Mouse (Mus musculus): Measurements from ENCODE around the gene Slc4a5.

Gene Slc4a5

DNA sequence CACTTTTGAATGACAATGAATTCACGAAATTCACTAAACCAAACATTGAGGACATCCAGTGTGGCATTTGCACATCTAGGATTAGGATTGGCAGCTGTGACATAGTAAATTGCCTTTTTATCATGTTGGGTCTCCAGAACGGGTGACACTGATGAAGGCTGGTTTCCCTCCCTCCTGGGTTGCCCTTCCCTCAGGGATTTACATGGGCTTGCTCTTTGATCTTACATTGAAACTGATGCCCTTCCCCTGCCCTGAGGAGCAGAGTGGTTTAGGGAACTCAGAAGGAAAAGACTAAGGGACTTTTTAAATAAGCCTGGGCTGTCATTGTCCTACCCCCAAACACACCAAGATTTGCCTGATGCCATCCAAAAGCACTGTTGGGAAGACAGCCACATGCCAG is 11.9 kb downstream of the Slc4a5 start:
- DNase-seq (ENCODE audit: extremely low spot score, low read depth, low spot score) = no peak

DNA sequence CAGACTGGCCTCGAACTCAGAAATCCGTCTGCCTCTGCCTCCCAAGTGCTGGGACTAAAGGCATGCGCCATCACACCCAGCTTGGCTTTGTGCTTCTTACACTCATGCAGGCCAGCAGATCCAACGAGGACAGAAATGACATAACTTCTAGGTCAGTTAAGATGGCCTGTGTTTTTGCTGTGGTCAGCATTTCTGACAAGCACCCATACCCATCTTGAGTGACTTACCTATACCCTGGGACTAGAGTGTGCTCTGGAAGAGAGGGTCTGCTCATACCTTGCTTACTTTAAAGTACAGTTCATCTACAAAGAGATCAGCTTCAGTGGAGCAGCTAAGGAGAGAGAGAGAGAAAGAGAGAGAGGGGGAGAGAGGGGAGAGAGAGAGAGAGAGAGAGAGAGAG is 13.7 kb downstream of the Slc4a5 start:
- no peak for DNase-seq (ENCODE audit: extremely low spot score, low read depth, low spot score)

DNA sequence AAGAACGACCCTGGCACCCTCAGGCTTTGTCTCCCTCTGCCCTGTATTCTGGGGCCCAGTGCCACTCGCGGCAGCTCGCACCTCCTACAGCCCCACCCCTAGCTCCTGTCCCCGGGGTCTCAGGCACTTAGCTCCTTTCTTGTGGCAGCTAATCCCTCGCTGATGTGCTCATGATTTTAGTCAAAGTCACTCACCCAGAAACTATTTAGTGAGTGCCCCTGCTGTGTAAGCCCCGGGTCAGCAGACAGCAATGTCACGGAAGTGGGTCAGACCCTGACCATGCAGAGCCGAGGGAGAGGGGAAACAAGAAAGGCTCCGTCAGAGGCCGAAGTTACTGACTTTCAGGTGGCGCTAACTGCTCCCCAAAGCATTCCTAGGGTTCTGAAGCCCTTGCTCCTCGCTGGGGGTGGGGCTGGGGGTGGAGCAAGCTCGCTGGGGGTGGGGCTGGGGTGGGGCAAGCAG is 14.7 kb downstream of the Slc4a5 start:
- DNase-seq (ENCODE audit: extremely low spot score, low read depth, low spot score) = no peak

DNA sequence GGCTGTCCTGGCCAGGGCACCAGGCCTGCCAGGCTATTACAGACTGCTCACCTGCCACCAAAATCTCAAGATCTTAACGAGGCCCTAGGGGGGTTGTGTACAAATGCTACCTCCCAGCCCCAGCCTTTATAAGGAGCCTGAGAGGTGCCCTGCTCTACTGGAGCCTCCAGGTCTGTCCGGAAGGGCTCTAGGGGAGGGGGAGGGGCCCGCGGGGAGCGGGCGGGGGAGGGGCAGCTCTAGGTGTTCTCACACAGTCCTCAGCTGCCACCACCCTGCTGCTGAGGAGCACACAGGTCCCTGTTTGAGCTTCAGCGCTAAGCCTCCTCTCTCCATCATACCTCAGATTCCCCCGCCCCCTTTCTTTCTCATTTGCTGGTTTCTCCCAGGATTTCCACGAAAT is 17.5 kb downstream of the Slc4a5 start:
- DNase-seq (ENCODE audit: extremely low spot score, low read depth, low spot score) = no peak

- DNase-seq (ENCODE audit: extremely low spot score, low read depth, low spot score) = no peak
Observed at GRCm38 (mm10) chr6:83244422-83245061, 24.9 kb downstream of the Slc4a5 start.

DNA sequence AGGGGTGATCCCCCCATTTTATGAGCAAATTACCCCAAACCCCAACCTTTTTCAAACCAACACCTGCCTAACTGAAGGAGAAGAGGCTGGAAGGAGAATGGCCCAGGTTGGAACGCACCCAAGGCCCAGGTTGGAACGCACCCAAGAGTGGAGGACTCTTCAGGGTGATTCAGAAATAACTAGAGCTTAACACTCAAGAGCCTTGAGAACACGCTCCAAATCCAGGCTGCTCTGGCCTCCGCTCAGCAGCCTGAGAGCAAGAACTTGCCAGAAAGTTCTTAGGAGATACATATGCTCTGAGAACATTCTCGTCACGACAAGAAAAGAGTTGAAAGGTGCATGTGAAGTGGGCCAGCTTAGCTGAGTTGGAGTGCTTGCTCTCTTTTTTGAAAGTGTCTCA is 25.5 kb downstream of the Slc4a5 start:
- no peak for DNase-seq (ENCODE audit: extremely low spot score, low read depth, low spot score)

GRCm38 (mm10) chr6:83245997-83246396 is 26.4 kb downstream of the Slc4a5 start:
- no peak for DNase-seq (ENCODE audit: extremely low spot score, low read depth, low spot score)

DNA sequence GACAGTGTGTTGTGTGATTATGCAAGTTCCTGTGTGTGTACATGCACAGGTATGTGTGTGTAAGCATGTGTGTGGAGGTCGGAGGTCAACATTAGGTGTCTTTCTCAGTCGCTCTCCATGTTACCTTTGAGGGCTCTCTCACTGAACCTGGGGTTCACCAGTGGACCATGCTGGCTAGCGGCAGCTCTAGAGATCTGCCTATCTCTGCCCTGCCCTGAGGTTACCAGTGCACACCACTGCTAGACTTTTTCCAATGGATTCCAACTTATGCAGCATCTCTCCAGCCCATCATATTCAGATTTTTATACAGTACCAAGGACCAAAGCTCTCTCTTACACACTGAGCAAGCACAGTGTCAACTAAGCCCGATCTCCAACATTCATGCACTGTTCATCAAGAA is 27.1 kb downstream of the Slc4a5 start:
- no peak for DNase-seq (ENCODE audit: extremely low spot score, low read depth, low spot score)

DNA sequence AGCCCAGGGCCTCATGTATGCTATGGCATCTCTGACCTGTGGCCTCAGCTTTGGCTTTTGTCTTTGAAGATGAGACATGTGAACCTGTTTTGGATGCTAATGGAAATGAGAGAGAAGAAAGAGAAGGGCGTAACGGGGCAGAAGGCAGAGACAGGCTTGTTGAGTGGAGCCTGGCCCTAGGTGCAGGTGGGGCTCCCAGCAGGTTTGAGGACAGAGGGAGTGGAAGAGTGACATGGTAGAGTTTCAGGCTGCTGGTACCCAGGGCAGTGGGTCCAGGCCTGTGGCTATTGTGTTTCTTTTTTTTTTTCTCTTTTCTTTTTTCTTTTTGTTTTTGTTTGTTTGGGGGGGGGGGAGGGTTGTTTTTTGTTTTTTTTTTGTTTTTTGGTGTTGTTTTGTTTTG is 27.5 kb downstream of the Slc4a5 start:
- no peak for DNase-seq (ENCODE audit: extremely low spot score, low read depth, low spot score)

- DNase-seq (ENCODE audit: extremely low spot score, low read depth, low spot score) = no peak
Observed at GRCm38 (mm10) chr6:83254242-83254641, 34.6 kb downstream of the Slc4a5 start.

DNA sequence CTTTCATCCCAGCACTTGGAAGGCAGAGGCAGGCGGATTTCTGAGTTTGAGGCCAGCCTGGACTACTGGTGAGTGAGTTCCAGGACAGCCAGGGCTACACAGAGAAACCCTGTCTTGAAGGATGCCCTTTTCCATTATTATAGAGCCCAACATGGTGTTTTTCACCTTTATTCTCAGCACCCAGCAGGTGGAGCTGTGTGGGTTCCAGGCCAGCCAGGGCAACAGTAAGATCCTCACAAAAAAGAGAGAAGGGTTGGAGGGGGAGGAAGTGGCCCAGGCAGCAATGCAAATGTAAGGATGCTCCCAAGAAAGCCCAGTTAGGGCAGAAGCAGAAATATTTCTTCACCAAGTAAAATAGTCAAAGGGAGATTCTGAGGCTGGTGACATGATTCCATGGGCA is 44.9 kb downstream of the Slc4a5 start:
- no peak for DNase-seq (ENCODE audit: extremely low spot score, low read depth, low spot score)

DNA sequence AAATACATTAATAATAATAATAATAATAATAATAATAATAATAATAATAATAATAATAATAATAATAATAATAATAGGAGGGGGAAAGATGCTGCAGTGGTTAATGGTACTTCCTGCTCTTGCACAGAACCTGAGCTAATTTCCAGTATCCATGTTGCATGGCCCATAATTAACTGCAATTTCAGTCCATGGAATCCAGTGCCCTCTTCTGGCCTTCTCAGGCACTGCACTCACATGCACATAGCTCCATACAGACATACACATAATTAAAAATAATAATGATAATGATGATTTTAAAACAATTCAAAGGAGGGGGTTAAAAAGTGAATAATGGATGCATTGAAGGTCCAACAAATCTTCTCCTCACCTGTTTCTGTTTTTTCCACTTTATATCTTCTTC is 45.6 kb downstream of the Slc4a5 start:
- DNase-seq (ENCODE audit: extremely low spot score, low read depth, low spot score) = no peak

GRCm38 (mm10) chr6:83265653-83266052 is 46.0 kb downstream of the Slc4a5 start:
- no peak for DNase-seq (ENCODE audit: extremely low spot score, low read depth, low spot score)

GRCm38 (mm10) chr6:83267616-83268015 is 48.0 kb downstream of the Slc4a5 start:
- no peak for DNase-seq (ENCODE audit: extremely low spot score, low read depth, low spot score)

DNA sequence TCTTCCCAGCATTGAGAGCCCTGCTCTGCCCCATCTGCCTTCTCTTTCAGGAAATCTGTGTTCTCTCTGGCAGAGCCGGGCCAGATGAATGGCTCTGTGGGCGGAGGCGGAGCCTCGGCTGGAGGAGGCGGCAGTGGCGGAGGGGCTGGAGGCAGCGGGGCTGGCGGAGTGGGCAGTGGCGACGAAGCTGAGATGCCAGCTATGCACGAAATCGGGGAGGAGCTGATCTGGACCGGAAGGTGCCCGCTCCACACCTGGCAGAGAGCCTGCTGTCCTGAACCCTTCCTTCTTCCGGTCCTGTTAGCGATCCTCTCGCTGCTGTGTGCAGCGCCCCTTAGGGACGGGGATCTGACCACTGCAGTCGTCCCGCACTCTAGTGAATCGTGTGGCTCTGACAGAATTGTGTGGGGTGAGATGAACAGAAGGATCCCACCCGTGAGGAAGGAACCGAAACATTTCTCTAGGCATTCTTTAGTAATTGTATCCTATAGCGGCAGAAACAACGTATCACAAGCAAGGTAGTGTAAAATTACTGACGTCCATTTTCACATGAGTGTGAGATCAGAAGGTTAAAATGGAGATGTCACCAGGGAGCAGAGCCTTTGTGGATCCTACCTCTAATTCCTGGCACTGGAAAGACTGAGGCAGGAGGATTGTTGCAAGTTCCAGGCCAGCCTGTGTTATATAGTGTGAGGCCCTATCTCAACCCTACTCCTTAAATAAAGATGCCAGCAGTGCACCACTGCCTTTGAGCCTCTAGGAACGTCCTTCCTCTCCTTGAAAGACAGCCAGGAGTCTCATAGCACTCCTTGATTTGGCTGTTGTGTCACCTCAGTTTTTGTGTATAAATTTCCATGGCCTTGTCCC is 48.7 kb downstream of the Slc4a5 start:
- no peak for DNase-seq (ENCODE audit: extremely low spot score, low read depth, low spot score)

DNA sequence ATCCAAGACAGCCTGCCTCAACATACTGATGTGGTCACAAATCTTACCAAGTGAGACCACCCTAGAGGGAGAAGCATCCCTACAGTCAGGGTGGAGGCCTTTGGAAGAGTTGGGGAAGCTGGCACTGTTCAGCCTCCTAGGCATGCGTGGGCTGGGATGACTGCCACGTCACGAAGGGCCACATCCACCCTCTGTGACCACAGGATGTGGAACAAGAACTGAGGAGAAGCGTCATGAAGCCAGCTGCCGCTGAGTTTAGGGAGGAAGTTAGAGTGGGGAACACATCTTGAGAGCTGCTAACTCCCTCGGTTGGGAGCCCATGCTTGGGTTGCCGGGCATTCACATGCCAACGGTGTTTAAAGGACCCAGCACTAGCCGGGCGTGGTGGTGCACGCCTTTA is 54.1 kb downstream of the Slc4a5 start:
- DNase-seq (ENCODE audit: extremely low spot score, low read depth, low spot score) = no peak

DNA sequence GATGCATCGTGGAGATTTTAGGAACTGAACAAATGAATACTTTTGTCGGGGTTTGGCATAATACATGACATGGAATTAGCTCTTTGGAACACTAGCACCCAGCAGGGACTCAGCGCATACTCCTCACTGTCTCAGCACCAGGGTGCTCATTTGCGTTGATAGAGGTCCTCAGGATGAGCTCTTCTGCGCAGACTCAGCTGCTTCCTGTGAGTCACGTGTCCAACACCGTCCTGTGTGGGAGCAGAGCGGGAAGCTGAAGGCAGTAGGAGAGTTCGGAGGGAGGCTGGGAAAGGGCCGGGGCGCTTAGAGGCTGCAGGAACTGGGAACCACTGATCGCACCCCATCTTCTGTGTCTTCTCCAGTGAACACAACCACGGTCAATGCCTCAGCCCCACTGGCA is 57.5 kb downstream of the Slc4a5 start:
- DNase-seq (ENCODE audit: extremely low spot score, low read depth, low spot score) = no peak

- no peak for DNase-seq (ENCODE audit: extremely low spot score, low read depth, low spot score)
Observed at GRCm38 (mm10) chr6:83278881-83279280, 59.3 kb downstream of the Slc4a5 start.

DNA sequence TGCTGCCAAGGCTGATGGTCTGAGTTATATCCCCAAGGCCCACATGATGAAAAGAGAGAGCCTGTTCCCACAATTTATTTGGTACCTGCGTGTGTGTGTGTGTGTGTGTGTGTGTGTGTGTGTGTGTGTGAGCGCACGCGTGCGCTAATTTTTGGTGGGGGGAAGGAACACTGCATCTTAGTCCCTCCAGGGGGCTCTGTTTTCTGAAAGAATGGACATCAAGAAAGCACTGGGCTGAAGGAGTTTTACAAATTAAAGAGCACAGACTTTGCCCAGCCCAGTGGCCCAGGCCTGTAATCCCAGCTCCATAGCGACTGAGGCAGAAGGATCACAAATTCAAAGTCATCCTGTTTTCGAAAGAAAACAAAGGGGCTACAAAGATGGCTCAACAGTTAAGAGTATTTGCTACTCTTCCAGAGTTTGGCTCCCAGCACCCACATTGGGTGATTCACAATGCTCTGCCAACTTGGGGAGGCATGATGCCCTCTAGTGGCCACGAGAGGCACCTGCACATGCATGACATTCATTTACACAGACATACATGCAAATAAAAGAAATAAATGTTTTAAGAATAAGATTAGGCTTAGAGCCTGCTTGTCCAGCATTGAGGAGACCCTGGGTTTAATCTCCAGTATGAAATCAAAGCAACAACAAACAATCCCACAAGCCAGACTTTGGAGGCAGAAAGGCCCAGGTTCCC is 60.8 kb downstream of the Slc4a5 start:
- no peak for DNase-seq (ENCODE audit: extremely low spot score, low read depth, low spot score)

- no peak for DNase-seq (ENCODE audit: extremely low spot score, low read depth, low spot score)
Observed at GRCm38 (mm10) chr6:83300447-83301229, 81.0 kb downstream of the Slc4a5 start.

DNA sequence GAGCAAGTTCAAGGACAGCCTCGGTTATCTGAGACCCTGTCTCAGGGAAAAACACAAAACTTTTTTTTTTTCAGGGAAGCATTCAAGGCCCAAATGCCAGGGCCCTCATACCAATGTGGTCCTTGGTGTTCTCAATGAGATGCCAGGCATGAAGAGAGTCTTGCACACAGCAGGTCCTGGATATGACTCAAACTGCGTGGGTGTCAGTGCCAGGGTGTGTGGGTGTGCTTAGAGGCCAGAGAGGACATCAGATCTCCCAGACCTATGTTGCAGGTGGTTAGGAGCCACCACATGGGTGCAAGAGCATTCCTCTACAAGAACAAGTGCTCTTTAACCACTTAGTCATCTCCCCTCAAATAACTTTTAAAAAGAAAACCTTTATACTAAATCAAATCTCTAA is 81.7 kb downstream of the Slc4a5 start:
- DNase-seq (ENCODE audit: extremely low spot score, low read depth, low spot score) = no peak
